Mouse (Mus musculus) myocyte (in vitro differentiated cells): ENCODE measurements around the gene Dnajc5. TPM values are rescaled to one million over a fixed set of nuclear protein-coding genes. Genes with fewer than 3 reads are reported as not detected.

Experiments
- H3K27me3 ChIP-seq: one replicate; pipeline ENCODE4 v1.6.1; 2011; ENCODE audit not compliant: control insufficient read depth, insufficient read depth, insufficient read length
- H3K36me3 ChIP-seq: one replicate; pipeline ENCODE4 v1.6.1; 2011; ENCODE audit not compliant: control insufficient read depth, insufficient read depth
- H3K4me2 ChIP-seq: one replicate; pipeline ENCODE4 v1.6.1; 2011; ENCODE audit warnings: low read depth, control low read depth
- H3K4me3 ChIP-seq: one replicate; pipeline ENCODE4 v1.5.1; 2011; ENCODE audit warnings: mild to moderate bottlenecking, control low read depth, moderate library complexity
- H3K79me2 ChIP-seq: one replicate; pipeline ENCODE4 v1.6.1; 2011; ENCODE audit not compliant: control insufficient read depth, insufficient read depth
- H3ac ChIP-seq: one replicate; pipeline ENCODE4 v1.6.1; 2011; ENCODE audit not compliant: control insufficient read depth, insufficient read length
- CEBPB ChIP-seq: IDR thresholded peaks from 2 replicates; pipeline ENCODE4 v1.6.1; 2011; ENCODE audit warnings: mild to moderate bottlenecking, moderate library complexity; ENCODE audit not compliant: poor library complexity, insufficient read depth, severe bottlenecking
- E2F4 ChIP-seq: IDR thresholded peaks from one replicate; pipeline ENCODE4 v1.6.1; 2011; ENCODE audit warnings: mild to moderate bottlenecking, control low read depth, moderate library complexity; ENCODE audit not compliant: insufficient read depth
- MAX ChIP-seq: IDR thresholded peaks from one replicate; pipeline ENCODE4 v1.6.1; 2011; ENCODE audit warnings: low read depth, mild to moderate bottlenecking, control low read depth
- MYOD1 ChIP-seq, 3 experiments: IDR thresholded peaks; one replicate each; pipeline ENCODE4 v1.6.1; 2011; ENCODE audit warnings: control low read depth in 2 of 3, low read depth in 2 of 3, mild to moderate bottlenecking in 2 of 3, moderate library complexity in 1 of 3; ENCODE audit not compliant: insufficient read length in 2 of 3, control insufficient read depth in 1 of 3
- POLR2A ChIP-seq: IDR thresholded peaks from one replicate; pipeline ENCODE4 v1.6.1; 2011; ENCODE audit warnings: low read depth, mild to moderate bottlenecking, control low read depth, moderate library complexity; ENCODE audit not compliant: insufficient read length
- POLR2AphosphoS2 ChIP-seq: IDR thresholded peaks from one replicate; pipeline ENCODE4 v1.6.1; 2011; ENCODE audit warnings: low read depth, control low read depth; ENCODE audit not compliant: insufficient read length
- REST ChIP-seq: IDR thresholded peaks from one replicate; pipeline ENCODE4 v1.6.1; 2011; ENCODE audit warnings: mild to moderate bottlenecking, control low read depth, moderate library complexity; ENCODE audit not compliant: insufficient read depth, insufficient read length
- SRF ChIP-seq: IDR thresholded peaks from one replicate; pipeline ENCODE4 v1.6.1; 2011; ENCODE audit warnings: low read depth; ENCODE audit not compliant: control insufficient read depth, insufficient read length
- TCF12 ChIP-seq: IDR thresholded peaks from one replicate; pipeline ENCODE4 v1.6.1; 2011; ENCODE audit warnings: mild to moderate bottlenecking, control low read depth; ENCODE audit not compliant: poor library complexity, insufficient read depth, severe bottlenecking
- TCF3 ChIP-seq: IDR thresholded peaks from one replicate; pipeline ENCODE4 v1.6.1; 2011; ENCODE audit warnings: low read depth, control low read depth; ENCODE audit not compliant: insufficient read length
- USF1 ChIP-seq: IDR thresholded peaks from one replicate; pipeline ENCODE4 v1.6.1; 2011; ENCODE audit warnings: low read depth, mild to moderate bottlenecking, control low read depth, moderate library complexity
- polyA plus RNA-seq: library from polyadenylated mRNA; unstranded; fragments of >200 nt; fragmentation: generic; extraction: Trizol; gene quantifications from one replicate; pipeline ENCODE4 v1.2.1, GENCODE M21; 2012; ENCODE audit warnings: missing spikeins

Dnajc5 gene
- polyA plus RNA-seq, 1 experiment = 67.7 TPM

DNA sequence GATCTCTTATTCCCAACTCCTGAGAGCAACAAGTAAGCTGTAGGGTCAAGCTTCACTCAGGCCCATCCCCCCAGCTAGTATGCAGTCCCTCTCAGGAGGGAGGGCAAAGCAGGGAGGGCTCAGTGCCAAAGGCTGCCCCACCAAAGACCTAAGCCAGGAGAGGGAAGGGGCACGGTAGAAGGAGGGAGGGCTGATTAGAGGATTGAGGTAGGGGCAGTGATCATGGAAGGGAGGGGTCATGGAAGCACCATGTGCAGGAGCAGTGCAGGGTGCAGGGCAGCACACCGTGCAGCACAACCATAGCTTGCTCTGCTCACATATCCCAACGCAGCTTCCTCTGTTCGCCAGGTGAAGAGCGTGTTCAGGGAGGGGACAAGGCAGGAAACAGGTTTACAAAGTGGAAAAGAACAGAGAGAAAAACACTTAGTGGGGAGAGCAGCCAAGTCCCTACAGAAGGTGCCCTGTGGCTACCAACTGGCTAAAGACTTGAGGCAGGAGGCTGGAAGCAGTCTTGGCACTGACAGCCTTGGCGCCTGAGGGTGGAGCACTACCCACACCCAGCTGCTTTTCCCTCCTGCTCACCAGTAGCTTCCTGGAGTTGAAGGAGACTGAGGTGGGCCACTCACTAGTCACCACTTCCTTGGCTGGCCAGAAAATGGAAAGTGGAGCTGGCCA is 50.8 kb downstream of the Dnajc5 start:
- peaks cover 3% of the 10 kb centered on the region for H3K36me3 ChIP-seq

DNA sequence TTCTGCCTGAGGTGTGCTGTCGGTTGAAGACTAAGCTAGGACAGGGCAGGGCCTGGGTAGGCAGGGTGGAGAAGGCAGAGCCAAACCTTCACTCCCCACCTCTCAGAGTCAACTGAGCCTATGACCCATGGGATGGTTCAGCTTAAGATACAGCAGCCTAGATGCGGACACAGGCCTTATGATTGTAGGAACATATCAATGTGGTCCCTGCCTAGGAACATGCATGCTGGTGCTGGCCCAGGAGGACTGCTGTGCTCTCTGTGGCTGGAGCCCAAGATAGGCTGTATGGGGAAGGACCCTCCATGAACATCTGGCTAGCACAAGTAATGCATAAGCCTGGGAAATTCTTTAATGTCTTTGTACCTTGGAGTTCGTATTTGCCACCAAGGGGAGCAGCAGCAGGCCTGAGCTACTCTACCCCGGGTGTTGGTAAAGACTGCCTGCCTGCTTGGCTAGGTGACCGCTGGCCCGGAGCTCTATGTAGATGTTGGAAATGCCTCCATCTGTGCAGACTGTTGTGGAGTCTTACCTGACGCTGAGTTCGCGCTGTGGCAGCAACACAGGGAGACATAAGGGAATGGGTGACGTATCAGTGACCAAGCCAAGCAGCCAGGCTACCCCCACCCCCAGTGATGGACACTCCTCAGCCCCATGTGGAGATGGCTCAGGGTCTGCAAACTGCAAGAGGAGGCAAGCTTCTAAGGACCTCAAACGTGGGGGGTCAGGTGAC is 51.8 kb downstream of the Dnajc5 start:
- Histone ChIP-seq H3K27me3 (no peaks in the 10 kb centered on the region), H3K4me2 (no peak overlapping the region), H3K4me3 (no peak overlapping the region), H3K79me2 (no peaks in the 10 kb centered on the region), H3K36me3 (peaks cover 3% of the 10 kb centered on the region), H3ac (no peak overlapping the region)
- TF ChIP-seq CEBPB = no peak
- TF ChIP-seq POLR2AphosphoS2 = peak; percentile 42
- TF ChIP-seq TCF12 = no peak

More for the DNA sequence above, 50.8 kb downstream of the Dnajc5 start:
- TF ChIP-seq POLR2AphosphoS2 = peak; percentile 46
- TF ChIP-seq E2F4 = no peak
- Histone ChIP-seq H3K27me3 (no peaks in the 10 kb centered on the region), H3K79me2 (no peaks in the 10 kb centered on the region), H3ac (no peak overlapping the region), H3K4me2 (no peak overlapping the region), H3K4me3 (no peak overlapping the region)

DNA sequence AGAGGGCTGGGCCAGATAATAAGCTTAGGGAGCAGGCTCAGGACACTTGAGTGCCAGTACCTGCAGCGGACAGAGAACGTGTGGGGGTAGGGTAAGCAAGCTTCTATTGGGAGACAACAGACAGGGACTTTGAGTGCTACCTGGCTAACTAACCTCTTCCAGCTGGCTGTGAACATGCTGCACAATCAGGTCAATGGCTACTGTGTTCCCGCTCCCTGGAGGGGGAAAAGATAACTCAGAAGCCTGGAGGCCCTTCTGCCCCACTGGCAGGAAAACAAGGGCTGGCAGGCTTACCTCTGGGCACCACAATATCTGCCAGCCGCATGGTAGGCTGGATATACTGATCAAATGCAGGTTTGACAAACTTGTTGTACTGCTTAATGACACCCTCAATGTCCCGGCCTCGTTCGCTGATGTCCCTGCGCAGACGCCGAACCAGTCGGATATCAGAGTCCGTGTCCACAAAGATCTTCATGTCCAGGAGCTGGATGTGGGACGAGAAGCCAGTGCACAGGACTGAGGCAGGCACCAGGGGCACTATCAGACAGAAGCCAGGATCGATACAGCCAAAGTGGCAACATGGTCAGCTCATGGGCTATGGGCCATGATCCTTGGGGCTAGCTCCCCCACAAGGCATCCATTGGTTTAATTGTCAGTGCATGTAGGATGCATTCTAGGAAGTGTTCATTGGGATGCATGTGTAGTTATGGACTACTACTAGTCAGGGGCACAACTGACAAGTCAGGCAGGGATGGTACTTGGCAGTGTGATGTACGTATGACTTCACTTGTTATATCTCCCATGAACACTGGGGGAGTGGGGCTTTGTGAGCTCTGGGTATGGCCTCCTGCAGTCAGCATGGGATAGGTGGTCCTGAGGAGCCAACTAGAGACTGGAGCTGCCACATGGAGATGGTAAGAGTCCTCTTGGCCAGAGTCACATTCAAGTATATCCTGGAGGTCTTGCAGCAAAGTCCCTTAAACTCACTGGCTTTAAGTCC is 52.9 kb downstream of the Dnajc5 start:
- H3K4me2 ChIP-seq = no peak overlapping the region
- no peak overlapping the region for H3K4me3 ChIP-seq
- TF ChIP-seq POLR2AphosphoS2 (peak; percentile 3), MYOD1 (IDR thresholded peaks at IDR 0.05; ENCODE audit: control insufficient read depth in 1 of 3, insufficient read length in 2 of 3, low read depth in 2 of 3) (no peak)
- peaks cover 3% of the 10 kb centered on the region for H3K36me3 ChIP-seq
- no peak overlapping the region for H3ac ChIP-seq
- peaks cover 3% of the 10 kb centered on the region for H3K79me2 ChIP-seq
- no peaks in the 10 kb centered on the region for H3K27me3 ChIP-seq

DNA sequence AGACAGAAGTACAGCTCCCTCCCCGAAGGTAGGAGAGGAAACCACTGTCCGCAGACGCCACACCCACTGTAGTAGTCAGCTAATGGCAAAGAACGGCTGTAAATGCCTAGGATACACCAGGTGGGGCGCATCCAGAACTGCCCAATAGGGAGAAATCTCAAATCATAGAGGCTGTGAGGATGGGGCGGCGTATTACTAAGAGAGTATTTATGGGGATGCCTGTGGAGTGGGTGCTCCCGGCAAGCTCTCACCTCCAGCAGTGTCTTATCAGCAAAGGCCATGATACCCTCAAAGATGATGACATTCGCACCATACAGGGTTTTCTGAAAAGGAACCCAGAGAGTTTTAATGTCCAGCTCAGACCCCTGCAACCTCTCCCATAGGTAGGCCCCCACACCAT is 53.7 kb downstream of the Dnajc5 start:
- H3K4me2 ChIP-seq = no peak overlapping the region

DNA sequence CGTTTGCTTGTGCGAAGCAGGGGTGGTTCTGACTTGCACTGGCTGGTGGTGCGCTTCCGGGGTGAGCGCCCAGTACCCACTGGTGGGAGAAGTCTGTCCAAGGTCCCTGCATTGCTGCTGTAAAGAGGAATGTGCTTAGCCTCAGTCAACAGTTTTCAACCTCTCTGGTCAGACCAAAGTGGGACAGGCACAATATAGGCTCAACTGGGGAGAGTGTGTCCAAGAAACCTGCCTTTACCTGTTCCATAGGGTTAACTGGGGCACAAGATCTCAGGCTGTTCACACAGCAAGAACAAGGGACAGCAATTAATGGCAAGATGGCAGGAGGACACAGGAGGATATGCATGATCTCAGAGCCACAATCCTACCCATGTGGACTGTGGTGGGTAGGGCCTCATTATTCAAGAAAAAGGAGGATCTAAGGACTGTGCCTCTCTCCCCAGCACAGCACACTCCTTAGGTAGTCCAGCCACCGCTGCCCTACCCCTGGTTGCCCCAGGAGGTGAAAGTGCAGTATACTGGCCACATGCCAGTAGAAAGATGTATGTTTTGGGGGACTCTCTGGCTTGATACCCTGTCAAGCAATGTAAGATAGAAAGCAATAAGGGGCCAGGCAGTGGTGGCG is 54.7 kb downstream of the Dnajc5 start:
- Histone ChIP-seq H3K27me3 (no peaks in the 10 kb centered on the region), H3K79me2 (peaks cover 5% of the 10 kb centered on the region)
- TF ChIP-seq E2F4 (no peak), MYOD1 (IDR thresholded peaks at IDR 0.05; ENCODE audit: control insufficient read depth in 1 of 3, insufficient read length in 2 of 3, low read depth in 2 of 3) (no peak), TCF12 (no peak), POLR2A (no peak), TCF3 (no peak), USF1 (no peak), MAX (no peak), POLR2AphosphoS2 (no peak)

More for the DNA sequence above, 53.7 kb downstream of the Dnajc5 start:
- Histone ChIP-seq H3K36me3 (peaks cover 3% of the 10 kb centered on the region), H3K4me3 (no peak overlapping the region), H3K27me3 (no peaks in the 10 kb centered on the region), H3ac (no peak overlapping the region), H3K79me2 (peaks cover 3% of the 10 kb centered on the region)
- TF ChIP-seq MYOD1 (IDR thresholded peaks at IDR 0.05; ENCODE audit: control insufficient read depth in 1 of 3, insufficient read length in 2 of 3, low read depth in 2 of 3) (no peak), E2F4 (no peak), CEBPB (no peak), POLR2A (no peak), SRF (no peak), TCF12 (no peak), REST (no peak)

More for the DNA sequence above, 54.7 kb downstream of the Dnajc5 start:
- no peak overlapping the region for H3K4me3 ChIP-seq
- no peak overlapping the region for H3K4me2 ChIP-seq
- H3K36me3 ChIP-seq = peaks cover 3% of the 10 kb centered on the region
- no peak overlapping the region for H3ac ChIP-seq
